Mouse (Mus musculus) midbrain, embryonic 14.5 days (tissue): Measurements from ENCODE around the gene Lgmn. TPM values are rescaled to one million over a fixed set of nuclear protein-coding genes. Genes with fewer than 3 reads are reported as not detected.

Experiments
- ATAC-seq: fragments of 200-750 bp; cut with Nextera tagmentation; 2 replicates; pipeline ENCODE4 v1.8.0; 2017; ENCODE audit warnings: moderate number of reproducible peaks, moderate library complexity; ENCODE audit not compliant: low FRiP score, low TSS enrichment
- DNase-seq: peaks from one replicate; pipeline ENCODE4 v3.0.0-alpha.2; 2015
- H3K27ac ChIP-seq: fragments of 300-500 bp; sonication (generic); replicated peaks from 2 replicates; pipeline ENCODE4 v1.5.1; 2014; ENCODE audit warnings: mild to moderate bottlenecking, low read depth, low read length, moderate library complexity
- H3K27me3 ChIP-seq: fragments of 300-500 bp; sonication (generic); 2 replicates; pipeline ENCODE4 v1.6.1; 2014; ENCODE audit warnings: low read length, control low read depth, mixed read lengths; ENCODE audit not compliant: control insufficient read depth, insufficient read depth
- H3K36me3 ChIP-seq: fragments of 300-500 bp; sonication (generic); 2 replicates; pipeline ENCODE4 v1.6.1; 2014; ENCODE audit warnings: low read length, control low read depth; ENCODE audit not compliant: control insufficient read depth, insufficient read depth
- H3K4me1 ChIP-seq: fragments of 300-500 bp; sonication (generic); 2 replicates; pipeline ENCODE4 v1.6.1; 2014; ENCODE audit warnings: mild to moderate bottlenecking, antibody characterized with exemption, low read length, control low read depth; ENCODE audit not compliant: control insufficient read depth, insufficient read depth
- H3K4me2 ChIP-seq: fragments of 300-500 bp; sonication (generic); 2 replicates; pipeline ENCODE4 v1.6.1; 2014; ENCODE audit warnings: mild to moderate bottlenecking, low read length, moderate library complexity
- H3K4me3 ChIP-seq: fragments of 300-500 bp; sonication (generic); replicated peaks from 2 replicates; pipeline ENCODE4 v1.5.1; 2014; ENCODE audit warnings: low read depth, low read length
- H3K9ac ChIP-seq: fragments of 300-500 bp; sonication (generic); replicated peaks from 2 replicates; pipeline ENCODE4 v1.6.1; 2014; ENCODE audit warnings: mild to moderate bottlenecking, low read length, moderate library complexity
- H3K9me3 ChIP-seq: fragments of 300-500 bp; sonication (generic); 2 replicates; pipeline ENCODE4 v1.6.1; 2016; ENCODE audit warnings: low read length, control low read depth, mixed read lengths; ENCODE audit not compliant: control insufficient read depth
- WGBS: fragments of 180-500 bp; shearing (Covaris S2); extraction: QIAGEN DNeasy Blood & Tissue Kit; methylation state at CpG from one replicate; pipeline ENCODE4 v1.1.7; 2014; 5-methylcytosine and 5-hydroxymethylcytosine counted together
- polyA plus RNA-seq: library from polyadenylated mRNA; unstranded; fragments of >200 nt; fragmentation: Nextera tagmentation; extraction: Ambion mirVana; gene quantifications from 2 replicates; pipeline ENCODE4 v1.2.1, GENCODE M21; 2014

The Lgmn gene
- 77.5 and 81.5 TPM in 2 replicates for polyA plus RNA-seq

DNA sequence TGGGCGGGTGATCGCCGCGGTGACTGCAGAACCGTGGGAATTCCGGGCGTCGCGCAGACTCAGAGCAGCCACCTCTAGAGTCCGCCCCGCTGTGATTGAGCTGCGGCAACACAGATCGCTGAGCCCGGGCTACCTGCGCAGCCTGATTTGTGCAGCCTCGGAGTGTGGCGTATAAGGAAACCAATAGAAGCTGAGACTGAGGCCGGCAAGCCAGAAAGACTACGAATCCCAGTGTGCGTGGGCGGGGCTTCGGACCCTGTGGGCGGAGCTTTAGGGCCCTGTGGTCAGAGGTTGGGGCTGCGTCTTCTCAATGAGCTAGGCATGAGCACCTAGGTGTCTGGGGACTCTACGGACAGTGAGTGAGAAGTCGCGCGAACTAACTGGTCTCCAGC lies at the start of gene Lgmn:
Gene Lgmn (minus strand): TSS at position 182 of the 392 bp plus-strand sequence.
- under 1% methylated on average over 28 of the region's 28 CpGs for WGBS
- Histone ChIP-seq H3K4me3 (peak within 1 kb of the TSS; percentile 47), H3K9ac (peak within 1 kb of the TSS; percentile 59), H3K4me1 (peaks cover 15% of the 10 kb centered on the region), H3K4me2 (peak within 1 kb of the TSS; percentile 72), H3K27ac (peak within 1 kb of the TSS; percentile 46), H3K9me3 (no peaks in the 10 kb centered on the region), H3K27me3 (no peaks in the 10 kb centered on the region), H3K36me3 (no peaks in the 10 kb centered on the region)
- ATAC-seq (peak; percentile 100), DNase-seq (peak; percentile 99)

DNA sequence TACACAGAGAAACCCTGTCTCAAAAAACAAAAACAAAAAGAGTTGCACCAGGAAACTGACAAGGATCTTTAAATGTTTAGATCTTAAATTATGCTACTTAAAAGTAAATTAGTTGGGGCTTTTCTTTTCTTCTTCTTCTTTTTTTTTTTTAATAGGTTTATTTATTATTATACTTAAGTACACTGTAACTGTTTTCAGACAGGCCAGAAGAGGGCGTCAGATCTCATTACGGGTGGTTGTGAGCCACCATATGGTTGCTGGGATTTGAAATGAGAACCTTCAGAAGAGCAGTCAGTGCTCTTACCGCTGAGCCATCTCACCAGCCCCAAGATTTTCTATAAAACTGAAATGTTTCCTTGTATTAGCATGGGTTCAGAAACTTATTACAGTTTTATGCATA lies 45.3 kb upstream of the Lgmn start:
- 72% methylated on average over 3 of the region's 3 CpGs for WGBS
- no peaks in the 10 kb centered on the region for H3K4me1 ChIP-seq
- H3K4me2 ChIP-seq: no peak overlapping the region
- H3K36me3 ChIP-seq: peaks cover 85% of the 10 kb centered on the region
- ATAC-seq (no peak), DNase-seq (no peak)
- no peaks in the 10 kb centered on the region for H3K27me3 ChIP-seq
- H3K4me3 ChIP-seq: no peak overlapping the region
- H3K9ac ChIP-seq: no peak overlapping the region
- H3K27ac ChIP-seq: no peak overlapping the region
- H3K9me3 ChIP-seq: no peaks in the 10 kb centered on the region

DNA sequence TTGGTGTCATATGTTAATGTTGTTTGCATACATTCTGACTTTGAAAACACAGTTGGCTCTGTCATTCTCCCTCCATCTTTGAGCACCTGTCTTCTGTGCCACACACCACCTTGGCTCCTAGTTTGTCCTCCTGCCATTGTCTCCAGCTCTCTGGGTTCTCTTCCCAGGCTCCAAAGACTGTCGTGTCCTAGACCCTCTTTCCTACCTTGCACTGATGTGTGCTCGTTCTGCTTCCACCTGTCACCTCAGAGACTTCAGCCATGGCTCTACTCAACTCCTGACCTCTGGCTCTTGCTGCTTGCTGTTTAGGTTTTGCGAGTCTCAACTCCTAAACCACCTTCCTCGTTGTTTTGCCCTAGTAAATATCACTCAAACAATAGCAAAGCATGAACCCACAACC lies 40.9 kb upstream of the Lgmn start:
- peaks cover 72% of the 10 kb centered on the region for H3K36me3 ChIP-seq
- no peaks in the 10 kb centered on the region for H3K4me1 ChIP-seq
- no peak for ATAC-seq
- H3K27me3 ChIP-seq: no peaks in the 10 kb centered on the region
- no peak overlapping the region for H3K9ac ChIP-seq
- H3K4me2 ChIP-seq: no peak overlapping the region
- WGBS: 89% methylated on average over 4 of the region's 4 CpGs
- H3K27ac ChIP-seq: no peak overlapping the region
- DNase-seq: no peak
- H3K4me3 ChIP-seq: no peak overlapping the region
- no peaks in the 10 kb centered on the region for H3K9me3 ChIP-seq

DNA sequence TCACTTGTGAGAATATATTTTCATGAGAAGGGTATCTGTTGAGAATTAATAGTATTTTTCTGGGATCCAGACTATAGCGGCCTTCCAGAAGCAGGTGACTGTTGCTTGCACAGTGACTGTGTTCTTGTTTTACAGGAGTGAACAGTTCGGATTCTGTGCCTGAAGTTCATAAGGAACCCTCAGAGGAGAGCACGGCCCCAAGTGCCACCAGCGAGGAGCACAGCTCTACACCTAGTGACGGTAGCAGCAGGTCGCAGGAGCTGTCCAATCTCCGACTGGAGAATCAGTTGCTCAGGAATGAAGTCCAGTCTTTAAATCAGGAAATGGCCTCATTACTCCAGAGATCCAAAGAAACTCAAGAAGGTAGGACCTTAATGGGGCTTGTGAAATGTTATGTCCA lies 34.8 kb upstream of the Lgmn start:
- Histone ChIP-seq H3K27me3 (no peaks in the 10 kb centered on the region), H3K9ac (no peak overlapping the region), H3K36me3 (peaks cover 52% of the 10 kb centered on the region), H3K4me3 (no peak overlapping the region), H3K4me1 (peaks cover 7% of the 10 kb centered on the region), H3K9me3 (no peaks in the 10 kb centered on the region), H3K27ac (no peak overlapping the region), H3K4me2 (no peak overlapping the region)
- ATAC-seq (no peak), DNase-seq (no peak)
- WGBS: 95% methylated on average over 7 of the region's 7 CpGs

DNA sequence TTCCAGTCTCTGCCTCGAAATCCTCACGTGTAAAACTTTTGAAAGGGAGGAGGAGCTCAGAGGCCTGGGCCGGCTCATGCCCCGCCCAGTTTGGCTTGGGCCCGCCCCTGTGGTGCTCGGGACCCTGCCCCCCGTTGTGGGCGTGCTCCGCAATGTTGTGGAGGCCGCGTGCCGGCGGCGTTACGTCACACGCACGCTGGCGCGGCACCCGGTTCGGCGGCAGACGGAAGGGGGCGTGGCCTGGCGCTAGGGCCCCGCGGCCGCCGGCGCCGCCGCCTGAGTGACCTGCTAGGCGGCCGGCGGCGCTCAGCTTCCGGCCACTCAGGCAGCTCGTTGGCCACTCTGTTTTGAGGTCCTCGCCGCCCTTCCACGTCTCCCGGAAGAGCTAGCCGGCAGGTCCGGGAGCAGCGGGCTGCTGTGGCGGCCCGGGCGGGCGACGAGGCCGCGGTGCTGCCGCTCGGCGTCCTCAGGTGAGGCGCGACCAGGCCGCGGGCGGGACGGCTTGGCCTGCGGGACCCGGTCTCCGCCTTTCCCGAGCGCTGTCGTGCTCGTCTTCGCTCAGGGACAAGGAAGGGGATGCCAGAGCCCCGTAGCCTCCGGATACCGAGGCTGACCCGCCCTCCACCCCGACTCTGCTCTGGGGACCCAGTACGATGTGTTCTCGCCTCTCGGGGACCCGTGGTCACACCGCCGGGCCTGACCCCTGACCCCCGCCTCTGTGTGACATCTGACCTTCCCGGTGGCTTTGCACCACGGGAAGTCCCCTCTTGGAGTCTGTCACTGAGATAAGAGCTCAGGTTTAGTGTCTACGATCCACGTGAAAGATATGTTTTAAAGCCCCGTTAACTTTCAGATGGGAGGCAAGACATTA lies 29.5 kb upstream of the Lgmn start, which contains the start of gene Golga5:
Gene Golga5 (plus strand): TSS at position 242 of the 871 bp plus-strand sequence.
- Histone ChIP-seq H3K9me3 (no peaks in the 10 kb centered on the region), H3K9ac (peak within 1 kb of the TSS; percentile 79), H3K4me3 (peak within 1 kb of the TSS; percentile 85), H3K4me2 (peak within 1 kb of the TSS; percentile 88), H3K36me3 (peaks cover 18% of the 10 kb centered on the region), H3K27ac (peak within 1 kb of the TSS; percentile 77), H3K27me3 (no peaks in the 10 kb centered on the region), H3K4me1 (peaks cover 7% of the 10 kb centered on the region)
- DNase-seq (peak; percentile 99), ATAC-seq (peak; percentile 99)
- WGBS: under 1% methylated on average over 85 of the region's 86 CpGs

DNA sequence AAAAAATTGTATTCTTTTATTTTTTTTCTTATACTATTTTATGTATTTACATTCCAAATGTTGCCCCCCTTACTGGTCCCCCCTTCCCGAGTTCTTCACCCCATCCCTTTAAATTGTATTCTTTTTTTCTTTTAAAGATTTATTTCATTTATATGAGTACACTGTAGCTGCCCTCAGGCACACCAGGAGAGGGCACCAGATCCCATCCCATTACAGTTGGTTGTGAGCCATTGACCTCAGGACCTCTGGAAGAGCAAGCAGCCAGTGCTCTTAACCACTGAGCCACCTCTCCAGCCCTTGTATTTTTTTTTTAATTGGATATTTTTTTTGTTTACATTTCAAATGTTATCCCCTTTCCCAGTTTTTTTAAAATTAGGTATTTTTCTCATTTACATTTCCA lies 28.5 kb upstream of the Lgmn start:
- Histone ChIP-seq H3K9ac (no peak overlapping the region), H3K27ac (no peak overlapping the region), H3K27me3 (no peaks in the 10 kb centered on the region), H3K4me3 (no peak overlapping the region), H3K4me1 (peaks cover 7% of the 10 kb centered on the region), H3K4me2 (no peak overlapping the region), H3K36me3 (peaks cover 10% of the 10 kb centered on the region), H3K9me3 (no peaks in the 10 kb centered on the region)
- WGBS: 96% methylated on average over 1 of the region's 1 CpGs
- no peak for ATAC-seq
- DNase-seq: peak; percentile 32

DNA sequence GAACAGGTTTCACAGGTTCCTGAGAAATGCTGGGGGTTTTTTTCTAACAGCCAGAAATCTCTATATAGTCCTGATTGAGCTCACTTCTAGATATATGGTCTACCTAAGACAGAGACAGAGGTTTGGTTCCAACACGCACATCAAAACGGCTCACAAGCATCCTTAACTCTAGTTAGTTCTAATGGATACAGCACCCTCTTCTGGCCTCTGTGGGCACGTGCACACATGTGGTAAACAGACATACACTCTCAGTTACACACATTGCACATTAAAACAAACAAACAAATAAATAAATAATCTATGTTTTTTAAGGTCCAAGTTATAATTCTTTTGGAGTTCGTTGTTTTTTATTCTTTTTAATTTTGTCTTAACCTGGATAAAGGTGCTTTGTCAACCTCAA lies 25.0 kb upstream of the Lgmn start:
- no peaks in the 10 kb centered on the region for H3K27me3 ChIP-seq
- H3K27ac ChIP-seq: no peak overlapping the region
- H3K9ac ChIP-seq: no peak overlapping the region
- 67% methylated on average over 4 of the region's 4 CpGs for WGBS
- ATAC-seq (no peak), DNase-seq (no peak)
- H3K9me3 ChIP-seq: no peaks in the 10 kb centered on the region
- peaks cover under 1% of the 10 kb centered on the region; the same call in 1 of the 2 replicates for H3K4me1 ChIP-seq
- H3K4me2 ChIP-seq: no peak overlapping the region
- H3K4me3 ChIP-seq: no peak overlapping the region
- no peaks in the 10 kb centered on the region for H3K36me3 ChIP-seq

DNA sequence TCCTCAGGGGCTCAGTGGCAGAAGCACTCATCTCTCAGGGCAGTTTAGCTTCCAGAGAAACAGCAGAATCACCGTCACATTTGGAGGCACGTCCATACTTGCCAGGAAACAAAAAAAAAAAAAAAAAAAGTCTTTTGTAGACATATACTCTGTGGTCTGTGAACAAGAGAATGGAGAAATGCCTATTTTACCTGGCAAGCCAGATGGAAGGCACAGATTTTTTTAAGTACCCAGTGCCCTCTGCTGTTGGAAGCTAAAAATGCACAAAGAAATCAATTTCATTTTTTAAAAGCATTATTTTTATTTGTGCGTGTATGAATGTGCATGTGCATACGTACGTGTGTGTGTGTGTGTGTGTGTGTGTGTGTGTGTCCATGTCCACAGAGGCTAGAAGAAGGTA lies 21.6 kb upstream of the Lgmn start:
- Histone ChIP-seq H3K9me3 (no peaks in the 10 kb centered on the region), H3K36me3 (no peaks in the 10 kb centered on the region), H3K9ac (no peak overlapping the region), H3K27ac (no peak overlapping the region), H3K27me3 (no peaks in the 10 kb centered on the region), H3K4me2 (no peak overlapping the region), H3K4me1 (no peaks in the 10 kb centered on the region), H3K4me3 (no peak overlapping the region)
- WGBS: 74% methylated on average over 5 of the region's 5 CpGs
- peak; percentile 41 for DNase-seq
- ATAC-seq: no peak

DNA sequence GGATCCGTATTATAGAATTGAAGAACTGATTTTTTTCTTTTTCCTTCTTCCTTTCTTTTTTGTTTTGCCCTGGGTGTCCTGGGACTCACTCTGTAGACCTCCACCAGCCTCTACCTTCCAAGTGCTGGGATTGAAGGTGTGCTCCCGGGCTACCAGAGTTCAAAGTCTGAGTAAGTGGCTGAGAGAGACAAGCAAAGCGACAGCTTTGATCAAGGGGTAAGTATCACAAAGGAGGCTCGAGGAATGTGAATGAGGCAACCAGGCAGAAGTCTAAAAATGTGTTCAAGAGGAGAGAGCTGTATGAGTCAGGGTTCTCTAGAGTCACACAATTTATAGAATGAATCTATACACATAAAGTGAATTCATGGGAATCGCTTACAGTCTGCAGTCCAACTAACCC lies 20.4 kb upstream of the Lgmn start:
- WGBS: 77% methylated on average over 5 of the region's 5 CpGs
- no peak overlapping the region for H3K4me3 ChIP-seq
- no peaks in the 10 kb centered on the region for H3K36me3 ChIP-seq
- DNase-seq (no peak), ATAC-seq (no peak)
- H3K9me3 ChIP-seq: no peaks in the 10 kb centered on the region
- no peaks in the 10 kb centered on the region for H3K4me1 ChIP-seq
- H3K27me3 ChIP-seq: no peaks in the 10 kb centered on the region
- no peak overlapping the region for H3K4me2 ChIP-seq
- no peak overlapping the region for H3K27ac ChIP-seq
- H3K9ac ChIP-seq: no peak overlapping the region
